Mouse (Mus musculus) lung, embryonic 16.5 days (tissue): ENCODE measurements around the gene Prex1. TPM values are rescaled to one million over a fixed set of nuclear protein-coding genes. Genes with fewer than 3 reads are reported as not detected.
A peak's percentile ranks its signal among the peaks of the same experiment; 100 is the strongest.

Experiments used
- ATAC-seq: fragments of 200-750 bp; cut with Nextera tagmentation; 2 replicates; pipeline ENCODE4 v1.8.0; 2017; ENCODE audit warnings: low read depth, mild to moderate bottlenecking, moderate library complexity
- H3K27ac ChIP-seq: fragments of 300-500 bp; sonication (generic); 2 replicates; pipeline ENCODE4 v1.5.1; 2014; ENCODE audit warnings: mild to moderate bottlenecking, control low read depth, low read length
- H3K27me3 ChIP-seq: fragments of 300-500 bp; sonication (generic); 2 replicates; pipeline ENCODE4 v1.6.1; 2014; ENCODE audit warnings: low read depth, low read length, mixed read lengths; ENCODE audit not compliant: control insufficient read depth, insufficient read depth
- H3K36me3 ChIP-seq: fragments of 300-500 bp; sonication (generic); 2 replicates; pipeline ENCODE4 v1.6.1; 2014; ENCODE audit warnings: low read length; ENCODE audit not compliant: control insufficient read depth, insufficient read depth
- H3K4me1 ChIP-seq: fragments of 300-500 bp; sonication (generic); replicated peaks from 2 replicates; pipeline ENCODE4 v1.6.1; 2014; ENCODE audit warnings: low read length, mixed read lengths; ENCODE audit not compliant: control insufficient read depth, insufficient read depth
- H3K4me2 ChIP-seq: fragments of 300-500 bp; sonication (generic); 2 replicates; pipeline ENCODE4 v1.6.1; 2014; ENCODE audit warnings: low read depth, low read length, control low read depth
- H3K4me3 ChIP-seq: fragments of 300-500 bp; sonication (generic); 2 replicates; pipeline ENCODE4 v1.5.1; 2014; ENCODE audit warnings: mild to moderate bottlenecking, low read length, control low read depth
- H3K9ac ChIP-seq: fragments of 300-500 bp; sonication (generic); 2 replicates; pipeline ENCODE4 v1.6.1; 2014; ENCODE audit warnings: low read length, control low read depth
- H3K9me3 ChIP-seq: fragments of 300-500 bp; sonication (generic); 2 replicates; pipeline ENCODE4 v1.6.1; 2016; ENCODE audit warnings: low read length; ENCODE audit not compliant: control insufficient read depth
- WGBS: fragments of 180-500 bp; shearing (Covaris S2); extraction: QIAGEN DNeasy Blood & Tissue Kit; methylation state at CpG from one replicate; pipeline ENCODE4 v1.1.7; 2014; 5-methylcytosine and 5-hydroxymethylcytosine counted together
- polyA plus RNA-seq: library from polyadenylated mRNA; unstranded; fragments of >200 nt; fragmentation: Nextera tagmentation; extraction: Ambion mirVana; gene quantifications from 2 replicates; pipeline ENCODE4 v1.2.1, GENCODE M21; 2015

The Prex1 gene
- polyA plus RNA-seq, 1 experiment from 2014 or later: 8.9 TPM

DNA sequence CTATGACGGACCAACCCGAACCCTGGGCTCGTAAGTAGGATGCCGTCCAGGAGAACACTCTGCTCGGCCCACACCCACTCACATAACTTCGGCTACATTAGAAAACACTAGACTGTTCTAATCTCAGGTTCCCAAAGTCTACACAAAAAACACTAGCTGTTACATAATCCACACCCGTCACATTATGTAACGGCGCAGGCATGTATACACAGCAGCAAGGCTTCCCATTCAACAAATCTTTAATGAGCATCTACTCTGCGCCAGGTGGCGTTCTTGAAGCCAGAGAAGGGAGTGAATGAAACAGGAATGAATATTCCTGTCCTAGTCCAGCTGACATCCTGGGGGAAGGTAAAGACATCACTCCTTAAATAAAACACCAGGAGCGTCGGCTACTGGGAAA lies 12.9 kb downstream of the Prex1 start:
- H3K4me2 ChIP-seq: no peak overlapping the region
- no peak overlapping the region for H3K27ac ChIP-seq
- H3K9me3 ChIP-seq: no peaks in the 10 kb centered on the region
- no peak for ATAC-seq
- no peak overlapping the region for H3K9ac ChIP-seq
- no peak overlapping the region for H3K4me3 ChIP-seq
- no peaks in the 10 kb centered on the region for H3K36me3 ChIP-seq
- no peaks in the 10 kb centered on the region for H3K4me1 ChIP-seq
- no peaks in the 10 kb centered on the region for H3K27me3 ChIP-seq
- WGBS: 68% methylated on average over 13 of the region's 13 CpGs

DNA sequence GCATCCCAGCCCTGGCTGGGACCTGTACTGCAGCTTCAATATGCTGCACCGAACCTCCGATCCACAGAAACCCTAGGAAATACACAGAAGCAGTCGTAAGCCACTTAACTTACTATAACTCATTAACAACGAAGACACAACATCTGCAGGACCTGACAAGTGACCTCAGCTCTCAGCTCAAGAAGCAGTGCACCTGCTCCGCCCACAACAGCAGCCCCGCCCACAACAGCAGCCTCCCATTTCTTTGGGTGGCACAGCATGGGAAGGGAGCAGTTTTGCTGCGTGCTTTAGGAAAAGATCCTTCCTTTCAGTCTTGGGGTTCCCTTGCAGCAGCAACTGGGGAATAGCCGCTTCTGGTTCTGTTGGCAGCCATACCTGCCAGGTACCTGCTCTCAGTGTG lies 13.5 kb downstream of the Prex1 start:
- no peak overlapping the region for H3K27ac ChIP-seq
- WGBS: 46% methylated on average over 8 of the region's 8 CpGs
- H3K9ac ChIP-seq: no peak overlapping the region

DNA sequence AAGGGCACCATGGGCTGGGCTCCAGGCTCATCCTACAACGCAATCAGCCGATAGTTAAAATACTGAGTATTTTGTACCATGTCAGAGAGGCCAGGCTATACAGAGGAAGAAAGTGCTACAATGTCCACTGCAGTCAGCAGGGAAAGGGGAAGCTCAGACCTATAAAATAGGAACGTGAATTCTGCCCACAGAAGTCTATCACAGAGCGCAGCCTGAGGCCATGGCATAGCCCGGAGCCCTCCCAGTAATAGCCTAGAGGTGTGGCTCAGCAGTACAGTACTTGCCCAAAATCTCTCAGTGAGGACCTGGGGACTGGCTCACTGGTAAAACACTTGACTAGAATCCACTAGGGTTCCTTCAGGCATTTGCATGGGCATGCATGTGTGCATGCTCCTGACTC lies 14.1 kb downstream of the Prex1 start:
- no peak for ATAC-seq
- no peak overlapping the region for H3K4me2 ChIP-seq
- 86% methylated on average over 5 of the region's 5 CpGs for WGBS

More for the DNA sequence above, 13.5 kb downstream of the Prex1 start:
- ATAC-seq: no peak
- Histone ChIP-seq H3K4me2 (no peak overlapping the region), H3K4me1 (no peaks in the 10 kb centered on the region), H3K36me3 (no peaks in the 10 kb centered on the region), H3K9me3 (no peaks in the 10 kb centered on the region), H3K4me3 (no peak overlapping the region), H3K27me3 (no peaks in the 10 kb centered on the region)

DNA sequence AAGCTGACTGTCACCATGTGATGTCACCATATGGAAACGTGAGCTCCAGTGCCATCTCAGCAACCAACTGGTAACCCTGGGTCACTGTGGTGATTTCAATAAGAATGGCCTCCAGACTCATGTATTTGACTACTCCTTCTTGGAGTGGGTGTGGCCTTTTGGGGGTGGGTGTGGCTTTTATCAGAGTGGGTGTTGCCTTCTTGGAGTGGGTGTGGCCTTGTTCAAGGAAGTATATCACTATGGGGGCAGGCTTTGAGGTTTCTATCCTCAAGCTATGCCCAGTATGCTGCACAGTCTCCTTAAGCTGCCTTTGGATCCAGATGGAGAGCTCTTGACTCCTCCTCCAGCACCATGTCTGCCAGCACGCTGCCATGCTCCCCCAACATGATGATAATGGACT lies 19.0 kb downstream of the Prex1 start:
- Histone ChIP-seq H3K27me3 (no peaks in the 10 kb centered on the region), H3K4me2 (no peak overlapping the region), H3K27ac (no peak overlapping the region), H3K36me3 (no peaks in the 10 kb centered on the region), H3K4me1 (no peaks in the 10 kb centered on the region; the same call in 1 of the 2 replicates), H3K4me3 (no peak overlapping the region), H3K9me3 (no peaks in the 10 kb centered on the region; the same call in 1 of the 2 replicates), H3K9ac (no peak overlapping the region)
- 75% methylated on average over 2 of the region's 2 CpGs for WGBS
- ATAC-seq: no peak

More for the DNA sequence above, 14.1 kb downstream of the Prex1 start:
- Histone ChIP-seq H3K9me3 (no peaks in the 10 kb centered on the region; the same call in 1 of the 2 replicates), H3K4me3 (no peak overlapping the region), H3K4me1 (no peaks in the 10 kb centered on the region), H3K36me3 (no peaks in the 10 kb centered on the region), H3K9ac (no peak overlapping the region), H3K27ac (no peak overlapping the region), H3K27me3 (no peaks in the 10 kb centered on the region)

DNA sequence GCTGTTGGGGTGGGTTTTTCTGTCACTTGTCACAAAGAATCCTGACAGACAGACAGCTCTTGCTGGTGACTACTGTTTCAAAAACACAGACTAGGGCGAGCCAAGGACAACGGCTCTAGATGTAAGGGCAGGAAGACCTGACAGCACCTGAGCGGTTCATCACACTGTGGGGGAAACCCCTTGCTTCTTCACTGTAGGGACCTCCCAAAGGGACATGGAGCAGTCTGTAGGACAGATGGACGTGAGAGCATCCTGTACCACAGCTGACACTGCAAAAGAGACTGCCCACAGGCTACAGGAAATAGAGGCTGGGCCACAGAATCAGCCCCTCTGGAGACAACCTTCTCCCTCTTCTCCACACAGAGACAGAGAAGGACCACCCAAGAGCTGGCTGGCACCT lies 20.2 kb downstream of the Prex1 start:
- 80% methylated on average over 4 of the region's 4 CpGs for WGBS
- Histone ChIP-seq H3K4me2 (no peak overlapping the region), H3K9me3 (no peaks in the 10 kb centered on the region; the same call in 1 of the 2 replicates), H3K4me1 (no peaks in the 10 kb centered on the region; the same call in 1 of the 2 replicates), H3K4me3 (no peak overlapping the region), H3K36me3 (no peaks in the 10 kb centered on the region), H3K9ac (no peak overlapping the region), H3K27me3 (no peaks in the 10 kb centered on the region), H3K27ac (no peak overlapping the region)
- no peak for ATAC-seq

DNA sequence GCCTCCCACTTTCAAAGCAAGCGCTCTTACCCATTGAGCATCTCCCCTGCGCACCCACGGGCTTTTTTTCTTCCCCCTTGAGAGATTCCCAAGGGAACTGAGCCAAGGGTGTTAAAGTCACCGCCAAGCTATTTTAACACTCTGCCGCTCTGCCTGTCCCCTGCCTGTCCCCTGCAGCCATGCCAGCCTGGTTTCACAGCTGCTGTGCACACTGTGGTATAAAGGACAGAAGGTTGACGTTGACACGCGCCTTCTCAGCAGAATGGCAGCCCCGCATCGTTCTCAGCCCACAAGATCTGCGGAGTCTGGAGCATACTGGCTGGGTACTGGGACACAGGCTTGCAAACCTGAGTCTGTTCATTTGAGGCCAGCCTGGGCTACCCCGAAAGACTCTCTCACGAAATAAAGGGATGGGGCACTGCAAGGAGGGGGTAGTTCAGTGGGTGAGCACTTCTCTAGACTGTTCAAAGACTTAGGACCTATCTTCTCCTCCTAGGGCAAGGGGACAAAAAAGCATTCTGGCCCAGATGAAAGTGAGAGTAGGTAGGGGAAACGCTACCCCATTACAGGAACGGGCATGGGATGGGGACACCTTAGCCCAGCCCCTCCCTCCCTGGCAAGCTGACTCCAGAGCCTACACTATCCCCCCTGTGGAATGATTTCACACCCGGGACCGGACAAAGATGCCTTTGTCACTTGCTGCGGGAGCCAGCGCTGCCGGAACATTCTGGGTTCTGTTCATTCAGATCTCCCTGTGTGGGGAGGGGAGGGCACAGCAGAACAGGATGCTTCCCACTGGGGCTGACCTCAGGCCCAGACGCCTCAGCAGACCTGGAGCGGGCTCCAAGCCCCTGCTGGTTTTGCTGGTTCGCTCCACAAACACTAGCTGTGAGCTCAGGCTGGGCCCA lies 21.8 kb downstream of the Prex1 start:
- no peak for ATAC-seq
- 53% methylated on average over 23 of the region's 23 CpGs for WGBS

DNA sequence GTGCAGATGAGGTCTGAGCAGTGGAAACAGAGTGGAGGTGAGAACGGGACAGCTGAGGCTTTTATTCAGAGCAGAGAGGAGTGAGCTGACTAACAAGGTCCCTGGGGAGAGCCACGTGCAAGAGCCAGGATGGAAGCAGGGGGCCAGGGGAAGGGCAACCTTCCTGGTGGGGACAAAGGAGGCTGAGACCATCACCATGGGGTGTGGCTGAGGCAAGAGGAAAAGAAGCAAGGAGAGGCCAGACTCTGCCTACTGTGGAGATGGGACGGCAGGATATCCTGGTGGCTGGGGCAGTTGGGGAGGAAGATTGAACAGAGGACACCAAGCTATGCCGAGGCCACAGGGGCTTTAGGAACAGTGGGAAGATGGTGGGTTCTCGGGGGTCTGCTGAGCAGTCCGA lies 26.7 kb downstream of the Prex1 start:
- H3K4me3 ChIP-seq: no peak overlapping the region

More for the DNA sequence above, 21.8 kb downstream of the Prex1 start:
- Histone ChIP-seq H3K9ac (no peak overlapping the region), H3K4me1 (no peaks in the 10 kb centered on the region; the same call in 1 of the 2 replicates), H3K36me3 (no peaks in the 10 kb centered on the region), H3K4me3 (no peak overlapping the region), H3K27me3 (no peaks in the 10 kb centered on the region), H3K4me2 (no peak overlapping the region), H3K27ac (no peak overlapping the region), H3K9me3 (no peaks in the 10 kb centered on the region; the same call in 1 of the 2 replicates)

DNA sequence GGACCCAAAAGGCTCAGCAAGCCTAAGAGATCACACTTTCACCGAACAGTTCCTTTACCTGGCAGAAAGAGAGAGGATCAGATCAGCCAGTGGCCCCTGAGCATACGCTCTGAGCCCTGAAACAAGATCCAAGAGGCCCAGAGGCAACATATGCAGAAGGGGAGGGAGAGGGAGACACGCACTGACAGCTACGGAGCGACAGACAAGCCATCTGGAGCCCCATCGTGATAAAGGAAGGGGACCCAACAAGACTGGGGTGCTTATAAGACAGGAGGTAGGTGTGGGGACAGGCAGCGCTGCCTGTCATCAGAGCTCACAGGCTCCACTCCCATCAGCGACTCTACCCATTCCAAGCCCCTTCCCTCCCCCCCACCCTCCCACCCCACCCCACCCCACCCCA lies 27.8 kb downstream of the Prex1 start:
- Histone ChIP-seq H3K27me3 (no peaks in the 10 kb centered on the region), H3K4me1 (no peaks in the 10 kb centered on the region), H3K4me2 (no peak overlapping the region), H3K27ac (no peak overlapping the region), H3K9ac (no peak overlapping the region), H3K36me3 (no peaks in the 10 kb centered on the region), H3K9me3 (no peaks in the 10 kb centered on the region), H3K4me3 (no peak overlapping the region)
- 51% methylated on average over 8 of the region's 8 CpGs for WGBS
- no peak for ATAC-seq

More for the DNA sequence above, 26.7 kb downstream of the Prex1 start:
- Histone ChIP-seq H3K36me3 (no peaks in the 10 kb centered on the region), H3K27ac (no peak overlapping the region), H3K27me3 (no peaks in the 10 kb centered on the region), H3K4me2 (no peak overlapping the region), H3K9me3 (no peaks in the 10 kb centered on the region), H3K9ac (no peak overlapping the region), H3K4me1 (no peaks in the 10 kb centered on the region; the same call in 1 of the 2 replicates)
- peak; percentile 56 for ATAC-seq
- WGBS: 20% methylated on average over 6 of the region's 6 CpGs

DNA sequence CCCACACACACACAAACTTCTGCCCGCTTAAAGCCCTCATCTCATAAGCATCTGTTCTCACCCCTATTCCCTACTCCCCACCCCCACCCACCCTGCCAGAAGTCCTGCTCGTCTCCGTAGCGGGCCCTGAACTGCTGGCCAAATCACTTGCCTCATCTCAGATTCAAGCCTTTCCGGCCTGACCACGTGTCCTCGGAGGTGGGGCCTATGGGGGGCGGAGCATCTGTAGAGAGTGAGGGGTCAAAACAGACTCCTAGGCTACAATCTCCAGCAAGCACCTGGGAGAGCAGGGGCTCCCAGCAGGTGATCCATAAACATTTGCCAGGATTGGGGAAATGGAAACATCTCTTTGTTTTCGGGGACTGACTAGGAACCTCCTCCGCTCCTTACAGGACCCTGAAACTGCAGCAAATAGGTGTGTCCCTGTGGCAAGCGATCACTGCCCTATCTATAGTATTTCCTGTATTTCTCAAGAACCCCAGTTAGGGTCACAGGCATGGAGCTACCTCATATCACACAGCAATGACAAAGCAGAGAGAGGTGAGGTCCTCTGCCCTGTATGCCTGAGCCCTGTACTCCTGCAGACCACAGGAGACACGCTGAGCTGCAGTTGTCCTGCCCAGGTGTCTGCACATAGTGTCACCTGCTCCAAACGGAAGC lies 29.6 kb downstream of the Prex1 start:
- Histone ChIP-seq H3K4me2 (no peak overlapping the region), H3K27ac (no peak overlapping the region), H3K4me1 (no peaks in the 10 kb centered on the region), H3K4me3 (no peak overlapping the region), H3K9ac (no peak overlapping the region), H3K9me3 (no peaks in the 10 kb centered on the region), H3K27me3 (no peaks in the 10 kb centered on the region), H3K36me3 (no peaks in the 10 kb centered on the region)
- peak; percentile 6; the same call in 1 of the 2 replicates for ATAC-seq
- WGBS: 20% methylated on average over 13 of the region's 13 CpGs
